Mouse (Mus musculus) heart, postnatal 0 days (tissue): ENCODE data around the gene Xrcc6.

ENCODE experiments used
- CTCF ChIP-seq: IDR thresholded peaks from 2 replicates; pipeline ENCODE4 v1.5.1; 2016; ENCODE audit warnings: antibody characterized with exemption, control low read depth, low read depth
- EP300 ChIP-seq: IDR thresholded peaks from 2 replicates; pipeline ENCODE4 v1.6.1; 2016; ENCODE audit warnings: antibody characterized with exemption, low read depth

DNA sequence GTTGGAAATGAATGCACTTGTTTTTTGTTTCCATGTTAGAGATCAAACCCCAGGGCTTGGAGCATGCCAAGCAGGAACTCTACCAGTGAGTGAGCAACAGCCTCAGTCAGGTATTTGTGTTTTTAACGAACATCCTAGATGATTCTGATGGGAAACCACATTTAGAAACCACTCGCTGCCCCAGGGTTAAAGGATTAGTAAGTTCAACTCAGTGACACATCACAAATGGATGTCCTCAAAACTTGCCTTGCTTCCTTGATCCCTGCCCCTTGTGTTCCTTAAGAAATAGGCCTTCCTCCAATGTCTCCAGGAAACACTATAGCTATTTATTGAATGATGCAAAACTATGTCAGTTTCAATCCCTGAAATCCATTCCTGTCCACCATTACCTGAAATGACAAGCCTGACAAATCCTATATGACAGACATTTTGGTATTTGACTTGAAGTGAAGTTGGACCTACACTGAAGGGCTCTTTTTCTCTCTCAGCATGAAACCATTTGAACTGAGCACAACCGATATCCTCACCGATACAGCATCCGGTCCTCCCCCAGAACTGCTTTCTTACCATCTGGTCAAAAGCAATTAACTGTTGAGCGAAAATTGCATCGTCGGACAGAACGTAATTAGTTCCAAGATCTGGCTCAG, 27.2 kb downstream of the Xrcc6 start:
- TF ChIP-seq CTCF (no peak), EP300 (no peak)
